Mouse (Mus musculus) hindbrain, embryonic 14.5 days (tissue): ENCODE measurements around the gene Fkbp8. TPM values are rescaled to one million over a fixed set of nuclear protein-coding genes. Genes with fewer than 3 reads are reported as not detected.

Experiments used
- ATAC-seq: fragments of 200-750 bp; cut with Nextera tagmentation; 2 replicates; pipeline ENCODE4 v1.8.0; 2017; ENCODE audit warnings: moderate number of reproducible peaks, mild to moderate bottlenecking, moderate TSS enrichment, moderate library complexity; ENCODE audit not compliant: low FRiP score
- DNase-seq: peaks from one replicate; pipeline ENCODE4 v3.0.0-alpha.2; 2015; ENCODE audit warnings: low spot score
- H3K27ac ChIP-seq: fragments of 300-500 bp; sonication (generic); 2 replicates; pipeline ENCODE4 v1.5.1; 2014; ENCODE audit warnings: mild to moderate bottlenecking, moderate library complexity
- H3K27me3 ChIP-seq: fragments of 300-500 bp; sonication (generic); 2 replicates; pipeline ENCODE4 v1.6.1; 2014; ENCODE audit warnings: mild to moderate bottlenecking, low read length, mixed read lengths; ENCODE audit not compliant: control insufficient read depth, insufficient read depth
- H3K36me3 ChIP-seq: fragments of 300-500 bp; sonication (generic); replicated peaks from 2 replicates; pipeline ENCODE4 v1.6.1; 2014; ENCODE audit not compliant: control insufficient read depth, insufficient read depth
- H3K4me1 ChIP-seq: fragments of 300-500 bp; sonication (generic); replicated peaks from 2 replicates; pipeline ENCODE4 v1.6.1; 2014; ENCODE audit warnings: antibody characterized with exemption, low read length, mixed read lengths; ENCODE audit not compliant: control insufficient read depth, insufficient read depth
- H3K4me2 ChIP-seq: fragments of 300-500 bp; sonication (generic); replicated peaks from 2 replicates; pipeline ENCODE4 v1.6.1; 2014; ENCODE audit warnings: mild to moderate bottlenecking, moderate library complexity
- H3K4me3 ChIP-seq: fragments of 300-500 bp; sonication (generic); replicated peaks from 2 replicates; pipeline ENCODE4 v1.5.1; 2014; ENCODE audit warnings: mild to moderate bottlenecking, low read length
- H3K9ac ChIP-seq: fragments of 300-500 bp; sonication (generic); 2 replicates; pipeline ENCODE4 v1.6.1; 2014
- H3K9me3 ChIP-seq: fragments of 300-500 bp; sonication (generic); 2 replicates; pipeline ENCODE4 v1.6.1; 2016; ENCODE audit warnings: low read length; ENCODE audit not compliant: control insufficient read depth
- WGBS: fragments of 180-500 bp; shearing (Covaris S2); extraction: QIAGEN DNeasy Blood & Tissue Kit; methylation state at CpG from one replicate; pipeline ENCODE4 v1.1.7; 2014; 5-methylcytosine and 5-hydroxymethylcytosine counted together
- polyA plus RNA-seq: library from polyadenylated mRNA; unstranded; fragments of >200 nt; fragmentation: Nextera tagmentation; extraction: Ambion mirVana; gene quantifications from 2 replicates; pipeline ENCODE4 v1.2.1, GENCODE M21; 2014

The Fkbp8 gene
- polyA plus RNA-seq, 1 experiment from 2014 or later, result 328 TPM

DNA sequence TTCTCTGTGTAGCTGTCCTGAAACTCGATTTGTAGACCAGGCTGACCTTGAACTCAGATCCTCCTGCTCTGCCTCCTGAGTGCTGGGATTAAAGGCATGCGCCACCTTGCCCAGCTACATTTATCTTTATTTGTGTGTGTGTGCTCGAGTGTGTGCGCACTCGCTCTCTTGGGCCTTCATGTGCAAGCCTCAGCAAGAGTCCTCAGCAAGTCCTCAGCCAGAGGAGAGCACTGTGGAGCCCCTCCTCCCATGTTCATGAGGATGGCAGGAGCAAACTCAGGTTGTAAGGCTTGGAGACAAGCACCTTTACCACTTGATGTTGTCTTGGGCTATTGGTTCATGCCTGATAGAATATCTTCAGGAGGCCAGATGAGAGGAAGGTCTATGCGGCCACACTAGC is 20.2 kb downstream of the Fkbp8 start:
- no peaks in the 10 kb centered on the region for H3K36me3 ChIP-seq
- no peak for DNase-seq
- H3K4me2 ChIP-seq, result no peak overlapping the region
- no peaks in the 10 kb centered on the region for H3K9me3 ChIP-seq
- ATAC-seq, result no peak
- no peaks in the 10 kb centered on the region; the same call in 1 of the 2 replicates for H3K4me1 ChIP-seq
- no peaks in the 10 kb centered on the region for H3K27me3 ChIP-seq
- H3K9ac ChIP-seq, result no peak overlapping the region
- no peak overlapping the region for H3K27ac ChIP-seq
- no peak overlapping the region for H3K4me3 ChIP-seq
- WGBS, result 89% methylated on average over 6 of the region's 6 CpGs

GRCm38 (mm10) chr8:70549412-70550184 is 22.1 kb downstream of the Fkbp8 start:
- Histone ChIP-seq H3K27me3 (no peaks in the 10 kb centered on the region), H3K4me2 (no peak overlapping the region), H3K9ac (no peak overlapping the region), H3K9me3 (no peaks in the 10 kb centered on the region), H3K27ac (no peak overlapping the region), H3K4me3 (no peak overlapping the region), H3K4me1 (peaks cover 6% of the 10 kb centered on the region; the same call in 1 of the 2 replicates), H3K36me3 (no peaks in the 10 kb centered on the region)
- WGBS, result 93% methylated on average over 10 of the region's 10 CpGs
- DNase-seq (no peak), ATAC-seq (no peak)

DNA sequence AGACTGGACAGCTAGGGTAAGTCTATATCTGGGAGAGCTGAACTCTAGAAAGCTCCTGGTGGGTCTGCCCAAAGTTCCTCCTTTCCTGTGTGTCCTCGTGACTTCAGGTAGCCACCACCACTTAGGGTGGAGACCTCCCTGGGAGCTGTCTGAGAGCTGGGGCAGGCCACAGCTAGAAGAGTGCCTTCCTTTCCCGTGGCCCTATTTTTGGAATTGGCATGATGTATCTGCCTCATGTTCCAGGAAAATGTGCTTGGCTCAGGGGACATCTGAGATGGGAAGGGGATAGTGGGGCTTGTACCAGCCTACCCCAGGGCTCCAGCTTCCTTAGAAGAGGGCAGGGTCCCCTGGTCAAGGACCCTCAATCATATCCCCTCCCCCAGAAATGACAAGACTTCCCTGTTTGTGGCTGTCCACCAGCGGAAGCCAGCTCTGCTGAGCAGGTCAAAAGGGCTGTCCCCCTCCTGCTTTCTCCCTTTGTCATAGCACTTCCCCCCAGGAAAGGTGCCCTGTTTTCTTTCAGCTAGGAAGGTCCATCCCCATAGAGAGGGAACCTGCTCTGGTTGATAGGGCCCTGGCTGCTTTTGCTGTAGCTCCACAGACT is 24.1 kb downstream of the Fkbp8 start:
- Histone ChIP-seq H3K36me3 (no peaks in the 10 kb centered on the region), H3K4me2 (no peak overlapping the region), H3K27me3 (no peaks in the 10 kb centered on the region), H3K4me1 (peaks cover 6% of the 10 kb centered on the region; the same call in 1 of the 2 replicates), H3K4me3 (no peak overlapping the region), H3K9ac (no peak overlapping the region), H3K27ac (no peak overlapping the region), H3K9me3 (no peaks in the 10 kb centered on the region)
- WGBS, result 79% methylated on average over 3 of the region's 3 CpGs
- ATAC-seq (no peak), DNase-seq (no peak)

GRCm38 (mm10) chr8:70552836-70553235 is 25.3 kb downstream of the Fkbp8 start:
- Histone ChIP-seq H3K9ac (no peak overlapping the region), H3K27ac (no peak overlapping the region), H3K4me1 (peaks cover 6% of the 10 kb centered on the region; the same call in 1 of the 2 replicates), H3K36me3 (no peaks in the 10 kb centered on the region), H3K27me3 (no peaks in the 10 kb centered on the region), H3K4me3 (no peak overlapping the region), H3K9me3 (no peaks in the 10 kb centered on the region), H3K4me2 (no peak overlapping the region)
- DNase-seq (no peak), ATAC-seq (no peak)
- 56% methylated on average over 1 of the region's 1 CpGs for WGBS

- 0 out of 2 replicates have a peak overlapping the region, but pooled peaks have one; percentile 1 for H3K27ac ChIP-seq
- peak; percentile 42 for DNase-seq
- ATAC-seq, result peak; percentile 39; the same call in 1 of the 2 replicates
Observed at GRCm38 (mm10) chr8:70553740-70554139, 26.2 kb downstream of the Fkbp8 start.

DNA sequence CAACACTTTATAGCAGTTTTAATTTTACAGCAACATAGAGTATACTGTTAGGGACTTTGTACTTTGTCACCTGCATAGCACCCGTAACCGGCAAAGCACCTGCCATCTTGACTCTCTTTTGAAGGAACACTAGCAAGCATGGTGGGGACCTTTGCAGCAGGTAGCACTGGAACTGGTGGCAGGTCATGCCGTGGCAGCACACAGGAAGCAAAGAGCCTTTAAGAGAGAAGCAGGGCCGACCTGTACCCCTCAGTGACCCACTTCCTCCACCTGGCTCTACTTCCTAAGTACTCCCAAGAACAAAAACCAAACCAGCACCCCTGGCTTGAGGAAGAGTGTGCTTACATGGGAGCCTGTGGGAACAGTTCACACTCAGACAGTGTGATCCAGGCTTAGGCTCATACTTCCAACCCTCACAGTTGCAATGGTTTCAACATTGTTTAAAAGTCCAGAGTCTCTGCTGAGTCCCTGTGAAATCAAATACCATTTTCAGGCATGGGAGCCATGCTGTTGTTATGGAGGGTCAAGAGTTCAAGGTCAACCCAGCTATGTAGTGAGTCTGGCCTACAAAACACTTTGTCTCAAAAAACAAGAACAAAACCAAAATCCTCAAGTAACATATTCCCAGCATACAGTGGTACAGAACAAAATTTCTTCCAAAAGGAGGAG is 27.7 kb downstream of the Fkbp8 start:
- 92% methylated on average over 4 of the region's 4 CpGs for WGBS

More at GRCm38 (mm10) chr8:70553740-70554139, 26.2 kb downstream of the Fkbp8 start:
- peaks cover 6% of the 10 kb centered on the region; the same call in 1 of the 2 replicates for H3K4me1 ChIP-seq
- H3K27me3 ChIP-seq, result no peaks in the 10 kb centered on the region
- H3K36me3 ChIP-seq, result no peaks in the 10 kb centered on the region
- H3K4me2 ChIP-seq, result no peak overlapping the region
- no peaks in the 10 kb centered on the region for H3K9me3 ChIP-seq
- H3K9ac ChIP-seq, result no peak overlapping the region
- no peak overlapping the region for H3K4me3 ChIP-seq

GRCm38 (mm10) chr8:70558334-70558733 is 30.8 kb downstream of the Fkbp8 start:
- Histone ChIP-seq H3K4me3 (no peak overlapping the region), H3K4me1 (peaks cover 13% of the 10 kb centered on the region; the same call in 1 of the 2 replicates), H3K4me2 (no peak overlapping the region), H3K9ac (no peak overlapping the region), H3K9me3 (no peaks in the 10 kb centered on the region), H3K27me3 (no peaks in the 10 kb centered on the region), H3K36me3 (no peaks in the 10 kb centered on the region), H3K27ac (no peak overlapping the region)
- DNase-seq, result no peak
- WGBS, result 74% methylated on average over 4 of the region's 4 CpGs
- ATAC-seq, result no peak

More for the DNA sequence above, 27.7 kb downstream of the Fkbp8 start:
- DNase-seq (no peak), ATAC-seq (no peak)
- no peak overlapping the region for H3K9ac ChIP-seq
- no peaks in the 10 kb centered on the region for H3K27me3 ChIP-seq
- H3K4me2 ChIP-seq, result no peak overlapping the region
- peaks cover 6% of the 10 kb centered on the region; the same call in 1 of the 2 replicates for H3K4me1 ChIP-seq
- no peak overlapping the region for H3K4me3 ChIP-seq
- no peaks in the 10 kb centered on the region for H3K36me3 ChIP-seq
- no peak overlapping the region for H3K27ac ChIP-seq
- H3K9me3 ChIP-seq, result no peaks in the 10 kb centered on the region

DNA sequence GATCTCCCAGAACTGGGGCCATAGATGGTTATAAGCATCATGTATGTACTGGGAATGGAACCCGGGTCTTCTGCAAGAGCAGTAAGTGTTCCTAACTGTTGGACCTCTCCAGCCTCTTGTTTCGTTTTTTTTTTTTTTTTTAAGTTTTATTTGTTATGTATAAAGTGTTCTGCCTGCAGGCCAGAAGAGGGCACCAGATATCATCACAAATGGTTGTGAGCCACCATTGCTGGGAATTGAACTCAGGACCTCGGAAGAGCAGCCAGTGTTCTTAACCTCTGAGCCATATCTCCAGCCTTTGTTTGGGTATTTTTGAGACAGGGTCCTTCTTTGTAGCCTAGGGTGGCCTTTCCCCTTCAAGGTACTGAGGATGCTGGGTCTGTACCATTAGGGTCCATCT is 31.5 kb downstream of the Fkbp8 start:
- DNase-seq (no peak), ATAC-seq (no peak)
- Histone ChIP-seq H3K4me2 (no peak overlapping the region), H3K27me3 (no peaks in the 10 kb centered on the region), H3K9me3 (no peaks in the 10 kb centered on the region), H3K4me3 (no peak overlapping the region), H3K4me1 (peaks cover 11% of the 10 kb centered on the region; the same call in 1 of the 2 replicates), H3K9ac (no peak overlapping the region), H3K36me3 (no peaks in the 10 kb centered on the region), H3K27ac (no peak overlapping the region)
- WGBS, result 73% methylated on average over 3 of the region's 3 CpGs

- Histone ChIP-seq H3K9me3 (no peaks in the 10 kb centered on the region), H3K36me3 (no peaks in the 10 kb centered on the region), H3K4me2 (no peak overlapping the region), H3K27me3 (no peaks in the 10 kb centered on the region), H3K9ac (no peak overlapping the region), H3K4me1 (0 out of 2 replicates have a peak, but pooled peaks cover 13% of the 10 kb centered on the region), H3K4me3 (no peak overlapping the region), H3K27ac (no peak overlapping the region)
- WGBS, result 72% methylated on average over 2 of the region's 2 CpGs
- DNase-seq (no peak), ATAC-seq (no peak)
Observed at GRCm38 (mm10) chr8:70560096-70560495, 32.6 kb downstream of the Fkbp8 start.
